Mouse (Mus musculus) megakaryocyte-erythroid progenitor cell, adult 5-6 weeks (primary cell): Measurements from ENCODE around the gene Enpep. TPM values are rescaled to one million over a fixed set of nuclear protein-coding genes. Genes with fewer than 3 reads are reported as not detected.

ENCODE experiments used
- ATAC-seq: replicated peaks from 2 replicates; pipeline ENCODE4 v1.8.0; 2016; ENCODE audit warnings: mild to moderate bottlenecking, inconsistent platforms; ENCODE audit not compliant: severe bottlenecking, poor library complexity, low FRiP score, low TSS enrichment
- total RNA-seq, 2 experiments: library from RNA; stranded (forward) in 1 of 2; stranded (reverse) in 1 of 2; fragments of 200-1000, 215-1000 nt in 1 of 2; fragments of >200 nt in 1 of 2; fragmentation: Nextera tagmentation in 1 of 2; gene quantifications; 2 replicates each; pipeline ENCODE4 v1.2.3; 2014 to 2017

The Enpep gene
- total RNA-seq, 2 experiments from 2014 or later = 2.4 TPM; not detected in 1

DNA sequence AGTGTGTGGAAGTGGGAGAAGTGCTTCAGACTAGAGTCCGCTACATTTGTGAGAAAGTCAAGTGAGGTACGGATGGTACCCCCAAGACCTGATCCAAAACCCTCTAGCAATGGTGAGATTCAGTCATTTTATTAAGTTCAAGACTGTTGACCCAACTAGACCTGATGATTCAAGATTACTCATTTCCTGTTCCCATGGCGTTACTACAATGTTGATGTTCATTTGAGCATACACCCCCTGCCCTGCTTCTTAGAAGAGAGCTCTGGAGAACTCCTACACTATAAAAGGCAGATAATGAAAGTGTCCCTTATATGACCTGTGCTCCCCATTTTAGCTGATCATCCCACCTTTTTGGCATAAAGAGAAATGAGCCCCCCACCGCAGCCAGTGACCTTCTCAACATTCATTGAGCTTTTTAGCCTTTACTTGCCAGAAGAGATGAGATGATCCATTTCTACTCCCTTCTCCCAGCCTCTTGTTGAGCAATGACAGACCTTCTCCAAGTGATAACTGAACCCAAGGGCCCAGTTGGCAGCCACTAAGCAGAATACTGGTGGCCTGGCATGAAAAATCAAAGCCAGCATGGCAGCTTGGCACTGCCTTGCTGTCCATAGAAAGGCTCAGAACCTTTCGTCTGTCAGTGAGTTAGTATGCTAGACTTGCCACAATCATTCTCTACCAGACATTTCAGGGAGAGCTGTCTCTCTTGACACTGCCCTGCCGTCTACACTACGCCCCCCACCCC lies 18.7 kb downstream of the Enpep start:
- no peak for ATAC-seq

- ATAC-seq = no peak
Measured at GRCm38 (mm10) chr3:129313221-129313620, 19.3 kb downstream of the Enpep start.

- ATAC-seq = no peak
Measured at GRCm38 (mm10) chr3:129312511-129312910, 20.0 kb downstream of the Enpep start.

DNA sequence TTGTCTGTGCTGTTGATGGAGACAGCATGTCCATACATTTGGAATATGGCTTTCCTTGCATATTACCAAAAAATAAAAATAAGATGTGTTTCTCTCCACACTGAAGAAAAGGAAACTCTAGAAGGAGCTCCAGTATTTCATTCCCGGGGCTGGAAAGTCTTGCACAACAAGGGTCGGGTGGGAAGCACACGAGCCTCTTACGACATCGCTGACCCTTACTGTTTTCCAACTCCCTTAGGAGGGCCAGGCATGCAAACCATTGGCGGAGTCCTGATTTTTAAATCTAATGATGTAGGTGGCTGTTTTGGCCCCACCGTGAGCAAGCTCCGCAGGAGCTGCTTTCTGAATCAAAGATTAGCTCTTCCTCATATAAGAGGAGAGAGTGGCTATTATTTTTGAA lies 20.6 kb downstream of the Enpep start:
- no peak for ATAC-seq

DNA sequence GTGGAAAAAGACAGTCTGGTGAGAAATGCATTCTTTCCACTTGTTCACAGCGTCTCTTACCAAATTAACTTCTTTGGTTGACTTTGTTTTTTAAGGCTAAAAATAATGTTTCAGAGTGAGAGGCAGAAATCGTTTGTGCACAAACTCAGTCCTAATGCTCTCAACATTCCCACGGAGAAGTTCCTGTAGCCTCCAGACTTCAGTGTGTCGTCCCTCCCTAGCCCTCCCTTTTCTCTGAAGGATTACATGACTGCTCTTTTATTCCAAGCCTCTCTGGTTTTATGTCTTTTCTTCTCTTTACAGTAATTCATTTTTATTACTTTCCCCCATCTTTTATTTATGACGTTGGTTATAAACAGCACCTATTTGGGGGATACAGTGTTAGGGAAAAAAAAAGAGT lies 22.6 kb downstream of the Enpep start:
- ATAC-seq = no peak

GRCm38 (mm10) chr3:129308876-129309275 lies 23.6 kb downstream of the Enpep start:
- ATAC-seq = no peak

GRCm38 (mm10) chr3:129308102-129308752 lies 24.3 kb downstream of the Enpep start:
- peak; percentile 96 for ATAC-seq

- peak; percentile 73 for ATAC-seq
Measured at GRCm38 (mm10) chr3:129303941-129304340, 28.6 kb downstream of the Enpep start.

DNA sequence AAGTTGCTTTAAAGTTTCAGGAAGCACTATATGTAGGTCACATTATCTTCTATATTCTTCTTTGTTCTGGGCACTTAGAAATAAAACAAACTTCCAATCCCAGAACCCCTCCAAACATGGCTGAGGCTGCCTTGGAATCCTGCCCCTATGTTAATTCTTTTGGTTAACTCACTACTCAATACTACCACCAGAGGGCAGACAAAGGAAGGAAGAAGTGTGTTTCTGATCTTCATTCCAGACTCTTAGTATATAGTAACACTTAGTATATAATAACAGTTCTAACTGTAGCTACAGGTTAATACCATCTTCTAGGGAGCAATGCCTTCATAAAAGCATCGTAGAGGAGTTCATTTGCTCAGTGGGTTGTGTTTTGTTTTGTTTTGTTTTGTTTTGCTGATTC lies 32.6 kb downstream of the Enpep start:
- ATAC-seq = peak; percentile 78; the same call in 1 of the 2 replicates

- ATAC-seq = no peak
Measured at GRCm38 (mm10) chr3:129298606-129299005, 33.9 kb downstream of the Enpep start.

DNA sequence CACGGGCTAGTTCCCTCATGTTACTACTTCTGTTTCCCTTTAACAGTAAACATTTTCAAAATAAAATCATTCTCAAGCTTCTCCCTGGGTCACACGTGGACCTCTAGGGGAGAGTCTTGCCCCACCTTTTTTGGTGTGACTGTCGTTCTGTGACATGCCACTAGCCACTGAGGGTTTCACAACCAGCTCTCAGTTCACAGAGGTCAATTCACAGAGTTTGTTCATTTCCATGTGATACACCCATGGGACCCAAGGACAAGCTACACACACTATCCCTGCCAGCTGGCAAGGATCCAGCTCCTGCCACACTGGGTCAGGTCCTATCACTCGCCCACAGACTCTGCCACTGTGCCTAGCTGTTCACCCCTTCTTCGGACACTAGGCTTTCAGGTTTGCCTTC lies 35.5 kb downstream of the Enpep start:
- ATAC-seq = peak; percentile 64; the same call in 1 of the 2 replicates

- ATAC-seq = no peak
Measured at GRCm38 (mm10) chr3:129295883-129296282, 36.6 kb downstream of the Enpep start.

DNA sequence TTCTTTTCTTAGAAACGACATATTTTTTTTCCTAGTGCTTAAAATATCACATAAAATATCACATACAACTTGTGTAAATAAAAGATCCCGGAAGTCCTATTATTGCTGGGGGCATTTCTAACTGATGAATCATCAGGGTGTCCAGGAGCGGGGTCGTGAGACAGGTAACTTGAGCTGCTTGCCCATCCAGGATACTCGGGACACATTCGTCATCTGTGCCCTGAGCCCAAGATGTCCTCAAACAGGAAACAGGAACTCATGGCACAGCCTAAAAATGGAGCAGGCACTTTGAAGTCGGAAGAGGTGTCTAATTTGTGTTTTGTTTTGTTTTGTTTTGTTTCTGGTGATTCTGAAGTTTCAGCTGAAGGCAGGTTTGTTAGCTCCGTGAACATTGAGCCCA lies 43.0 kb downstream of the Enpep start:
- ATAC-seq = no peak

DNA sequence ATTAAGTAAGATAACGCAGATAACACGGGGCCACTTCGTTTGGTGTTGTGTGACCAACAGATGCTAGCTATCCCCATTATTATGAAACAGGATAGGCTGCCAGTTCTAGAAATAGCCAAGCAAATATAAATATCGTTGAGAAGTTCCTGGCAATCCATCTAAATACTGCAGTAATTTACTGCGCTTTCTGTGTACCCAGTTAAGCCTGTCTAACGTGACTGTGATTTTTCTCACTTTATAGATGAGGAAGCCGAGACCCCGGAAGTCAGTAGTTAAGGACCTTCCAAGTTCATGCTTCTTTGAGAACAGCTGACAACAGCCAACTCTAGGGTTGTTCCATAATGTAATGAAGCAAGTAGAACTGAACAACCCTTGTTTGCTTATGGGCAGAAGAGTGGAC lies 45.4 kb downstream of the Enpep start:
- ATAC-seq = no peak

DNA sequence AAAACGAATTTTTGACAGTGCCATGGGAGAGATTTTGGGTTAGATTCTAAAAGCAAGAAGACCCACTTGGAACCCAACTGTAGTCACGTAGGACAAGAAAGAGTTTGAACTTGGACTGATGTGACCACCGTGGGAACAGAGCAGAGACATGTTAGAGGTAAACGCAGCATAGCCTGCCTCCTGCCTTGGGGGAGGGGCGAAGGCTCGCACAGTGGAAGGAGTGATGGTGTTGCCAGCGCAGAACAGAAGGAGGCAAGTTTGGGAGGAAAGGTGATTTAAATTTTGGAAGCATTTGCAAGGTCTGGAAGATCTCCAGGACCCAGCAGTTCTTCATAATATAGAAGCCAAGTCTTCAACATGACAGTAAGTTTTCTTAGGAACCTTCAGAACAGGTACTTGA lies 46.1 kb downstream of the Enpep start:
- no peak for ATAC-seq

GRCm38 (mm10) chr3:129284326-129284725 lies 48.2 kb downstream of the Enpep start:
- ATAC-seq = no peak

DNA sequence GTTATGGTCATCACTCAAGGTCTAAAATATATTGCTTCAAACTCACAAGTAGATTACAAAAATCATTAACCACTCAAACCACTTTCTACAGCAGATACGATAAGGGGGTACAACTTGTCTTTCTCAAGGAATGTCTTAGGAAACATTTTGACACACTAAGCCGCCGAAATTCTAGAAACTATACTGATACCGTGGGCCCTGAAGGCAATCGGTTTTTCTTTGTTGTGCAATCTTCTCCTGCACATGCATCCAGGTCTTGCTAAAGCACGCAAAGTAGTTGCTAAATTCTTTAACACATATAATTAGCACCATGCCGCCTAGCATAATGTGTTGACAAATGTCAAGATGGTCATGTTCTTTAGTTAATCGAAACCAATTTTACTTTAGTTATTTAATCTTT lies 53.1 kb downstream of the Enpep start:
- ATAC-seq = no peak

- no peak for ATAC-seq
Measured at GRCm38 (mm10) chr3:129273156-129273831, 59.2 kb downstream of the Enpep start.

DNA sequence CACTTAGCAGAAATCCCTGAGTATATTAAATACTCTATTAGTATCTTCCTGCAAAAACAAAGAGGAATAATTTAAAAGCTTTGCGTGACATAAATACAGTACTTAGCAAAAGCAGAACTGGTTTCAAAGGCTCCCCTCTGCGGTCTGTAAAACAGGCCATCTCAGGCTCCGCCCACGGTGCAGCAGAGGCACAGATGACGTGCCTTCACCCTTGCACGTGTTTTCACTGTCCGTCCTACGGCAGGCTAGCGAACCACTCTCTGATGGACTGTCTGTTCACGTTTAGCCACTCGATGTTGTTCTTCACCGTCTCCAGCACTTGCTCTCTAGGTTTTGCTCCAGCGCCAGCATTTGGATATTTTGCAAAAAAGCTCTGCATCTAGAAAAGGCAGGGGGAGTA lies 62.5 kb downstream of the Enpep start:
- peak; percentile 78; the same call in 1 of the 2 replicates for ATAC-seq

GRCm38 (mm10) chr3:129268886-129269683 lies 63.4 kb downstream of the Enpep start:
- ATAC-seq = no peak
